Mouse (Mus musculus) hindbrain, embryonic 16.5 days (tissue): ENCODE results near the gene Epb41l2. TPM values are rescaled to one million over a fixed set of nuclear protein-coding genes. Genes with fewer than 3 reads are reported as not detected.

Experiments
- ATAC-seq: fragments of 200-750 bp; cut with Nextera tagmentation; 2 replicates; pipeline ENCODE4 v1.8.0; 2017; ENCODE audit warnings: moderate TSS enrichment, moderate library complexity
- H3K27ac ChIP-seq: fragments of 300-500 bp; sonication (generic); 2 replicates; pipeline ENCODE4 v1.5.1; 2014; ENCODE audit warnings: low read depth, mild to moderate bottlenecking, control low read depth, low read length, moderate library complexity
- H3K27me3 ChIP-seq: fragments of 300-500 bp; sonication (generic); replicated peaks from 2 replicates; pipeline ENCODE4 v1.6.1; 2014; ENCODE audit warnings: low read length; ENCODE audit not compliant: control insufficient read depth, insufficient read depth
- H3K36me3 ChIP-seq: fragments of 300-500 bp; sonication (generic); 2 replicates; pipeline ENCODE4 v1.6.1; 2014; ENCODE audit warnings: mild to moderate bottlenecking, low read length, moderate library complexity, mixed read lengths; ENCODE audit not compliant: control insufficient read depth, insufficient read depth
- H3K4me1 ChIP-seq: fragments of 300-500 bp; sonication (generic); 2 replicates; pipeline ENCODE4 v1.6.1; 2014; ENCODE audit warnings: low read depth, low read length; ENCODE audit not compliant: control insufficient read depth, insufficient read depth
- H3K4me2 ChIP-seq: fragments of 300-500 bp; sonication (generic); 2 replicates; pipeline ENCODE4 v1.6.1; 2014; ENCODE audit warnings: mild to moderate bottlenecking, low read length, control low read depth, moderate library complexity
- H3K4me3 ChIP-seq: fragments of 300-500 bp; sonication (generic); 2 replicates; pipeline ENCODE4 v1.5.1; 2014; ENCODE audit warnings: mild to moderate bottlenecking, low read length, control low read depth, moderate library complexity
- H3K9ac ChIP-seq: fragments of 300-500 bp; sonication (generic); 2 replicates; pipeline ENCODE4 v1.6.1; 2014; ENCODE audit warnings: low read depth, mild to moderate bottlenecking, control low read depth, low read length, moderate library complexity
- H3K9me3 ChIP-seq: fragments of 300-500 bp; sonication (generic); 2 replicates; pipeline ENCODE4 v1.6.1; 2014; ENCODE audit warnings: mild to moderate bottlenecking, low read length, moderate library complexity; ENCODE audit not compliant: control insufficient read depth
- WGBS: fragments of 180-500 bp; shearing (Covaris S2); extraction: QIAGEN DNeasy Blood & Tissue Kit; methylation state at CpG from one replicate; pipeline ENCODE4 v1.1.7; 2014; 5-methylcytosine and 5-hydroxymethylcytosine counted together
- polyA plus RNA-seq: library from polyadenylated mRNA; unstranded; fragments of >200 nt; fragmentation: Nextera tagmentation; extraction: Ambion mirVana; gene quantifications from 2 replicates; pipeline ENCODE4 v1.2.1, GENCODE M21; 2015

Gene Epb41l2
- polyA plus RNA-seq, 1 experiment from 2014 or later, result 30.0 TPM

DNA sequence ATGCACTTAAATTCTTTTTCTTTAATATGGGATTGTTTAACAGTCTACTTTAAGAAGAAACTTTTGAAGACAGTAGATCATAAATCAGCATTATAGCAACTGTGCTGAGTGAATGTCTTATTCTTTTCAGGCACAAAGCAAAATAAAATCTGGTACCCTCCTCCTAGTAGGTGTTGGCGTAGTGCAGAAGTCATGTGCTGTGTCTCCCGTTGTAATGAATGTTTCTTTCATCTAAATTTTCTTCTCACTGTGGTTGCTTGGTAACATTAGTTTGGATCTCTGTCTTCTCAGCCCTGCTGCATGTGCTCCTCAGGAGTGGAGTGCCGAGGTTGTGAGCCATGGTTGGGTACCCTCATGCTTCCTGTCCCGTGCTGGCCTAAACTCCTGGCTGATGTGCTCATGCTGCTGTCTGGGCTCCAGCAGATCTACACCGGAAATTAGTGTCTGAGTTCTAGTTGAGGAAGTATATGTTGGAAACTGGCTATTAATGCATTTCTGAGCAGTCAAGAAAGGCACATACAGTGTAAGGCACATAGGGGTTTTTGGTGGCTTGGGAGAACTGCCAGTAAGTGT lies 87.4 kb downstream of the Epb41l2 start:
- H3K4me1 ChIP-seq, result peaks cover 3% of the 10 kb centered on the region; the same call in 1 of the 2 replicates
- H3K4me2 ChIP-seq, result no peak overlapping the region
- H3K36me3 ChIP-seq, result no peaks in the 10 kb centered on the region
- no peaks in the 10 kb centered on the region for H3K9me3 ChIP-seq
- no peaks in the 10 kb centered on the region for H3K27me3 ChIP-seq
- ATAC-seq, result 0 out of 2 replicates have a peak, but pooled peaks have one; percentile 52
- H3K4me3 ChIP-seq, result no peak overlapping the region
- no peak overlapping the region for H3K9ac ChIP-seq
- WGBS, result 54% methylated on average over 5 of the region's 5 CpGs
- H3K27ac ChIP-seq, result no peak overlapping the region

GRCm38 (mm10) chr10:25448676-25449075 lies 89.1 kb downstream of the Epb41l2 start:
- ATAC-seq, result no peak
- no peaks in the 10 kb centered on the region for H3K36me3 ChIP-seq
- no peaks in the 10 kb centered on the region for H3K9me3 ChIP-seq

DNA sequence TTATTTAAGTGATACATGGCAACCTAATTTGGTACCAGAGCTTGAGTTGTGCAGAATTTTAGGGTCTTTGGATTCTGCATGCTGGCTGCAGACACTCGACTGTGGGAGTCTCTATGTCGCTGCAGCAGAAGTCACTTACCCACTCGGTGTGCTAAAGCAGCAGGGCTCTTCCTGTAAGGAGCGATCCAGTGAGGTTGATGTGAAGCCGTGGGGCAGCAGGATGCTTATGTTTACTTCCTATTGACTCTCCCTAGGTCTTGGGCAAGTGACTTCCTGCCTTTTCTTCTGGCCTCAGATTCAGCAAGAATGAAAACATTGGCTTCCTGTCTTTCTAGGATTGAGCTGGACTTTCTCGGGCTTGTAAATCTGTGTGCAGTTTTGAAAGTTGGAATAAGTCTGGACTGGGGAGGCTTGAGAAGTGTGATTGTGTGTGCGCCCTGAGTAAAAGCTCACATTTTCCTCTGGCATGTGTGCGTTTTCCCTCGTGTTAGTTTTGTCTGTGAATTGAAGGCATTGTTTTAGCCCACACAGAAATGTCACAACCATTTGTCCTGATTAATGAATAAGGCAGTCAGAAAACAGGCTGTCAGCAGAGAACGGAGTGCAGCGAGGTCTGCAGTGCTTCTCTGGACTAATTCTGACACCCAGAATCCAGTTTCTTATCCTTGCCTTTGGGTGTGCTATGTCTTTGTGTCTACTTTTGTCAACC lies 89.9 kb downstream of the Epb41l2 start:
- H3K9me3 ChIP-seq, result no peaks in the 10 kb centered on the region

More at GRCm38 (mm10) chr10:25448676-25449075, 89.1 kb downstream of the Epb41l2 start:
- Histone ChIP-seq H3K27ac (no peak overlapping the region), H3K9ac (no peak overlapping the region), H3K27me3 (no peaks in the 10 kb centered on the region), H3K4me1 (peaks cover 3% of the 10 kb centered on the region; the same call in 1 of the 2 replicates), H3K4me3 (no peak overlapping the region), H3K4me2 (no peak overlapping the region)
- 52% methylated on average over 4 of the region's 4 CpGs for WGBS

GRCm38 (mm10) chr10:25453150-25453549 lies 93.6 kb downstream of the Epb41l2 start:
- ATAC-seq, result peak; percentile 24; the same call in 1 of the 2 replicates
- Histone ChIP-seq H3K4me3 (no peak overlapping the region), H3K27me3 (no peaks in the 10 kb centered on the region), H3K4me1 (peaks cover 3% of the 10 kb centered on the region; the same call in 1 of the 2 replicates), H3K27ac (no peak overlapping the region), H3K9ac (no peak overlapping the region), H3K9me3 (no peaks in the 10 kb centered on the region), H3K36me3 (no peaks in the 10 kb centered on the region), H3K4me2 (no peak overlapping the region)
- WGBS, result 52% methylated on average over 9 of the region's 9 CpGs

More for the DNA sequence above, 89.9 kb downstream of the Epb41l2 start:
- Histone ChIP-seq H3K27me3 (no peaks in the 10 kb centered on the region), H3K9ac (no peak overlapping the region), H3K36me3 (no peaks in the 10 kb centered on the region), H3K27ac (peak overlapping the region; percentile 51; the same call in 1 of the 2 replicates), H3K4me2 (peak overlapping the region; percentile 13), H3K4me3 (no peak overlapping the region), H3K4me1 (peaks cover 3% of the 10 kb centered on the region; the same call in 1 of the 2 replicates)
- 44% methylated on average over 11 of the region's 11 CpGs for WGBS
- peak; percentile 45; the same call in 1 of the 2 replicates for ATAC-seq

DNA sequence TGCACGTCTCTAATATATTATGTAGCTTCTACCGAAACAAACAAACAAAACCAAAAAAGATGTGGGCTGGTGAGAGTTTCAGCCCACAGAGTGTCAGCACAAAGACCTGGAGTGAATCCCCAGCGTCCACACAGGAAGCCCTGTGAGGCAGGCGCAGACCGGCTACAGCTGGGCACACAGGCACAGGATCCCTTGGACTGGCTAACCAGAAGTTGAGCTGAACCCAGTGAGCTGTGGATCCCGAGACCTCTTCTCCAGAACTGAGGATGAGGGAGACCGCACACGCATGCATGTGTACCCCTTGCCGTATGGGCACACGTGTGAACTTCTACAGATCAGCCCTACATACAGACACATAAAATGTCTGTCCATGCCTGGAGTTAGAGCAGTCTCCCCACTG lies 94.2 kb downstream of the Epb41l2 start:
- no peak overlapping the region for H3K9ac ChIP-seq
- no peak overlapping the region for H3K27ac ChIP-seq
- no peak for ATAC-seq
- no peak overlapping the region for H3K4me3 ChIP-seq
- H3K4me2 ChIP-seq, result no peak overlapping the region
- H3K4me1 ChIP-seq, result peaks cover 3% of the 10 kb centered on the region; the same call in 1 of the 2 replicates
- no peaks in the 10 kb centered on the region for H3K36me3 ChIP-seq
- WGBS, result 95% methylated on average over 10 of the region's 10 CpGs
- H3K9me3 ChIP-seq, result no peaks in the 10 kb centered on the region
- H3K27me3 ChIP-seq, result no peaks in the 10 kb centered on the region

DNA sequence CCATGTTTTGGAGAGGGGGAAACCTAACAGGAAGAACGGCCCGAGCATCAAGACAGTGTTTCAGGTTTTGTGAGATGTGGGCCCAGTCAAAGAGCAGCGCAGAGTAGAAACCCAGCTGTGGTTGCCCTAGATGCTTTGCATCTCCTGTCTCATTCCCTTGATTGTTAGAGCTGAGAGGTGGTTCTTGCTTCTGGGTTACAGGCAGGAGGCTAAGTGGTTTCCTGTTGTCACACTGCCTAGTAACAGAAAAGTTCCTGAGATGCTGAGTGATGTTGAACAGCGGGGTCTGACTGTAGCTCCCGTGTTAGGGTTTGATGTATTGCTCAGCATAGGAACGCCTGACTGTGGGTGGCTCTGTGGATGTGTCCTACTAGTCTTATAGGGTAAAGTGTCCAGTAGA lies 97.5 kb downstream of the Epb41l2 start:
- no peaks in the 10 kb centered on the region for H3K27me3 ChIP-seq
- H3K4me2 ChIP-seq, result no peak overlapping the region
- H3K9ac ChIP-seq, result no peak overlapping the region
- H3K4me3 ChIP-seq, result no peak overlapping the region
- H3K27ac ChIP-seq, result no peak overlapping the region
- H3K36me3 ChIP-seq, result no peaks in the 10 kb centered on the region
- 82% methylated on average over 6 of the region's 6 CpGs for WGBS
- no peaks in the 10 kb centered on the region for H3K4me1 ChIP-seq
- no peaks in the 10 kb centered on the region for H3K9me3 ChIP-seq
- no peak for ATAC-seq

- Histone ChIP-seq H3K9ac (no peak overlapping the region), H3K4me2 (no peak overlapping the region)
- ATAC-seq, result no peak
Measured at GRCm38 (mm10) chr10:25457996-25458395, 98.4 kb downstream of the Epb41l2 start.

GRCm38 (mm10) chr10:25461832-25462231 lies 102.2 kb downstream of the Epb41l2 start:
- ATAC-seq, result no peak
- Histone ChIP-seq H3K4me3 (no peak overlapping the region), H3K9me3 (no peaks in the 10 kb centered on the region), H3K9ac (no peak overlapping the region), H3K4me2 (no peak overlapping the region), H3K4me1 (no peaks in the 10 kb centered on the region), H3K27ac (no peak overlapping the region), H3K27me3 (no peaks in the 10 kb centered on the region), H3K36me3 (no peaks in the 10 kb centered on the region)
- WGBS, result 68% methylated on average over 1 of the region's 1 CpGs

More at GRCm38 (mm10) chr10:25457996-25458395, 98.4 kb downstream of the Epb41l2 start:
- H3K27ac ChIP-seq, result no peak overlapping the region
- H3K4me3 ChIP-seq, result no peak overlapping the region
- no peaks in the 10 kb centered on the region for H3K27me3 ChIP-seq
- no peaks in the 10 kb centered on the region for H3K9me3 ChIP-seq
- H3K4me1 ChIP-seq, result no peaks in the 10 kb centered on the region
- no peaks in the 10 kb centered on the region for H3K36me3 ChIP-seq
- 84% methylated on average over 4 of the region's 4 CpGs for WGBS

DNA sequence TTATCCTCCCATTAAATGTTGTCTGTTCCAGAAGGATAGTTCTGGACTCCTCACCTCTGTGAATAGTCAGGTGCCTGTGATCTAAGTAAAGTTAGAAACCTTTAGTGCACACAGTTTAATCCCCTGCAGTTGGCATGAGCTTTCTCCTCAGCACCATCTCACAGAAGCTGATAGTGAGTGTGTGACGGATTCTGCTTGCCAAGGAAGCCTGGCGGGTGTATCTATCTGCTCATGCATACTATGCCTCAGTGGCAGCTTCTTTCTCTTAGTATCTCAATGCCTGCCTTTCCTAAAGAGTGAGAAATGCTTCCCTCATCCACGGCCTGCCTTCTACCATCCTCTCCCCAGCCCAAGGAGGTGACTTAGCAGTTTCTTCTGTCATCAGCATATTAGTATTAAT lies 103.1 kb downstream of the Epb41l2 start:
- H3K4me1 ChIP-seq, result no peaks in the 10 kb centered on the region
- no peaks in the 10 kb centered on the region for H3K27me3 ChIP-seq
- H3K36me3 ChIP-seq, result no peaks in the 10 kb centered on the region
- H3K9me3 ChIP-seq, result no peaks in the 10 kb centered on the region
- WGBS, result 78% methylated on average over 3 of the region's 3 CpGs
- no peak overlapping the region for H3K27ac ChIP-seq
- ATAC-seq, result no peak
- no peak overlapping the region for H3K4me2 ChIP-seq
- H3K9ac ChIP-seq, result no peak overlapping the region
- no peak overlapping the region for H3K4me3 ChIP-seq
